Mouse (Mus musculus): ENCODE data around the gene Helt. TPM values are rescaled to one million over a fixed set of nuclear protein-coding genes. Genes with fewer than 3 reads are reported as not detected.

The Helt gene
- polyA plus RNA-seq (2012; rRNA removed) = 3.6 and 4.7 TPM in 2 replicates

GRCm38 (mm10) chr8:46294181-46294892 is at the start of gene Helt:
TSS of gene Helt (minus strand) at chr8:46294671.
- H3K27ac ChIP-seq (ENCODE audit: control insufficient read depth, insufficient read depth, low read depth, low read length) = peak within 1 kb of the TSS; percentile 46
- H3K36me3 ChIP-seq (ENCODE audit: control insufficient read depth, insufficient read depth, low read length) = no peaks in the 10 kb centered on the region
- H3K4me1 ChIP-seq (ENCODE audit: control insufficient read depth, insufficient read depth, low read length) = peaks cover 10% of the 10 kb centered on the region
- H3K4me3 ChIP-seq (ENCODE audit: control insufficient read depth, low read depth, low read length) = peak within 1 kb of the TSS; percentile 2
- no peaks in the 10 kb centered on the region for H3K27me3 ChIP-seq (ENCODE audit: control insufficient read depth, insufficient read depth, low read length)
- TF ChIP-seq CTCF (IDR thresholded peaks at IDR 0.05; ENCODE audit: control insufficient read depth, insufficient read depth, insufficient replicate concordance, low read depth, low read length) (no peak), POLR2A (IDR thresholded peaks at IDR 0.05; ENCODE audit: control insufficient read depth, low read depth, low read length) (0 out of 2 replicates have a peak, but pooled peaks have one; percentile 30)

- H3K36me3 ChIP-seq (ENCODE audit: control insufficient read depth, insufficient read depth, low read length) = no peaks in the 10 kb centered on the region
- H3K4me1 ChIP-seq (ENCODE audit: control insufficient read depth, insufficient read depth, low read length) = peaks cover 9% of the 10 kb centered on the region
- H3K27me3 ChIP-seq (ENCODE audit: control insufficient read depth, insufficient read depth, low read length) = no peaks in the 10 kb centered on the region
- no peak overlapping the region for H3K27ac ChIP-seq (ENCODE audit: control insufficient read depth, insufficient read depth, low read depth, low read length)
- TF ChIP-seq CTCF (IDR thresholded peaks at IDR 0.05; ENCODE audit: control insufficient read depth, insufficient read depth, insufficient replicate concordance, low read depth, low read length) = no peak
- H3K4me3 ChIP-seq (ENCODE audit: control insufficient read depth, low read depth, low read length) = peak overlapping the region; percentile 1; the same call in 1 of the 2 replicates
Observed at GRCm38 (mm10) chr8:46342272-46342671, 47.8 kb upstream of the Helt start.

GRCm38 (mm10) chr8:46340381-46341273 is 46.2 kb upstream of the Helt start:
- no peak for TF ChIP-seq CTCF (IDR thresholded peaks at IDR 0.05; ENCODE audit: control insufficient read depth, insufficient read depth, insufficient replicate concordance, low read depth, low read length)
- no peak for TF ChIP-seq POLR2A (IDR thresholded peaks at IDR 0.05; ENCODE audit: control insufficient read depth, low read depth, low read length)
- Histone ChIP-seq H3K27ac (ENCODE audit: control insufficient read depth, insufficient read depth, low read depth, low read length) (no peak overlapping the region), H3K4me1 (ENCODE audit: control insufficient read depth, insufficient read depth, low read length) (peaks cover 9% of the 10 kb centered on the region)

GRCm38 (mm10) chr8:46339317-46339716 is 44.8 kb upstream of the Helt start:
- Histone ChIP-seq H3K36me3 (ENCODE audit: control insufficient read depth, insufficient read depth, low read length) (no peaks in the 10 kb centered on the region), H3K27me3 (ENCODE audit: control insufficient read depth, insufficient read depth, low read length) (no peaks in the 10 kb centered on the region), H3K27ac (ENCODE audit: control insufficient read depth, insufficient read depth, low read depth, low read length) (no peak overlapping the region), H3K4me3 (ENCODE audit: control insufficient read depth, low read depth, low read length) (no peak overlapping the region), H3K4me1 (ENCODE audit: control insufficient read depth, insufficient read depth, low read length) (peaks cover 9% of the 10 kb centered on the region)
- no peak for TF ChIP-seq CTCF (IDR thresholded peaks at IDR 0.05; ENCODE audit: control insufficient read depth, insufficient read depth, insufficient replicate concordance, low read depth, low read length)
- TF ChIP-seq POLR2A (IDR thresholded peaks at IDR 0.05; ENCODE audit: control insufficient read depth, low read depth, low read length) = no peak

More at GRCm38 (mm10) chr8:46340381-46341273, 46.2 kb upstream of the Helt start:
- Histone ChIP-seq H3K36me3 (ENCODE audit: control insufficient read depth, insufficient read depth, low read length) (no peaks in the 10 kb centered on the region), H3K27me3 (ENCODE audit: control insufficient read depth, insufficient read depth, low read length) (no peaks in the 10 kb centered on the region), H3K4me3 (ENCODE audit: control insufficient read depth, low read depth, low read length) (no peak overlapping the region)

GRCm38 (mm10) chr8:46336351-46336750 is 41.9 kb upstream of the Helt start:
- TF ChIP-seq POLR2A (IDR thresholded peaks at IDR 0.05; ENCODE audit: control insufficient read depth, low read depth, low read length) (no peak), CTCF (IDR thresholded peaks at IDR 0.05; ENCODE audit: control insufficient read depth, insufficient read depth, insufficient replicate concordance, low read depth, low read length) (no peak)
- Histone ChIP-seq H3K4me1 (ENCODE audit: control insufficient read depth, insufficient read depth, low read length) (no peaks in the 10 kb centered on the region), H3K4me3 (ENCODE audit: control insufficient read depth, low read depth, low read length) (no peak overlapping the region), H3K27me3 (ENCODE audit: control insufficient read depth, insufficient read depth, low read length) (no peaks in the 10 kb centered on the region), H3K27ac (ENCODE audit: control insufficient read depth, insufficient read depth, low read depth, low read length) (no peak overlapping the region), H3K36me3 (ENCODE audit: control insufficient read depth, insufficient read depth, low read length) (no peaks in the 10 kb centered on the region)

GRCm38 (mm10) chr8:46332389-46333061 is 38.1 kb upstream of the Helt start:
- TF ChIP-seq POLR2A (IDR thresholded peaks at IDR 0.05; ENCODE audit: control insufficient read depth, low read depth, low read length) (no peak), CTCF (IDR thresholded peaks at IDR 0.05; ENCODE audit: control insufficient read depth, insufficient read depth, insufficient replicate concordance, low read depth, low read length) (no peak)
- Histone ChIP-seq H3K4me3 (ENCODE audit: control insufficient read depth, low read depth, low read length) (no peak overlapping the region), H3K4me1 (ENCODE audit: control insufficient read depth, insufficient read depth, low read length) (no peaks in the 10 kb centered on the region), H3K36me3 (ENCODE audit: control insufficient read depth, insufficient read depth, low read length) (no peaks in the 10 kb centered on the region), H3K27me3 (ENCODE audit: control insufficient read depth, insufficient read depth, low read length) (no peaks in the 10 kb centered on the region), H3K27ac (ENCODE audit: control insufficient read depth, insufficient read depth, low read depth, low read length) (no peak overlapping the region)

- H3K36me3 ChIP-seq (ENCODE audit: control insufficient read depth, insufficient read depth, low read length) = no peaks in the 10 kb centered on the region
- no peaks in the 10 kb centered on the region for H3K4me1 ChIP-seq (ENCODE audit: control insufficient read depth, insufficient read depth, low read length)
- H3K27me3 ChIP-seq (ENCODE audit: control insufficient read depth, insufficient read depth, low read length) = no peaks in the 10 kb centered on the region
- TF ChIP-seq CTCF (IDR thresholded peaks at IDR 0.05; ENCODE audit: control insufficient read depth, insufficient read depth, insufficient replicate concordance, low read depth, low read length) (no peak), POLR2A (IDR thresholded peaks at IDR 0.05; ENCODE audit: control insufficient read depth, low read depth, low read length) (no peak)
- H3K27ac ChIP-seq (ENCODE audit: control insufficient read depth, insufficient read depth, low read depth, low read length) = no peak overlapping the region
- no peak overlapping the region for H3K4me3 ChIP-seq (ENCODE audit: control insufficient read depth, low read depth, low read length)
Observed at GRCm38 (mm10) chr8:46331801-46332200, 37.3 kb upstream of the Helt start.

Measured in testis, adult 2 months (tissue).